Comparison of ENCODE assay signal across 24 mouse cellular contexts in the genomic region with DNA sequence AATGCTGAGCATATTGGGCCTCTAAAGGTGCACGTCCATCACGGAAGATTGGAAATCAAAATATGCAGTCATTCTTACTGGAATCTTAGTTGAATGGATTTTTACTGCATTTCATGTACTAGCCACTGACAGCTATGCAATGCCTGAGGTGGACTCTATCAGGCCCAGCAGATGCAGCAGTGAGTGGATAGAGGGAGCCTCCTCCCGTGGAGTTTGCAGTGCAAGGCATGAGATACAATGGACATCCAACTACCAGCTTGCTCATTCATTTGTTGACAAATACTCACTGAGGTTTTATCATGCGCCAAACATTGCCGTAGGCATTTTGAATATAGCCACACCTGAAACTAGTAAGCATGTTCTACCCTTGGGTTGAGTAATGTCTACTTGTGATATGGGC. TPM values are rescaled to one million over a fixed set of nuclear protein-coding genes. Genes with fewer than 3 reads are reported as not detected.
DNase-seq lines count a peak whose midpoint lies in the region; ATAC-seq and TF ChIP-seq lines count a peak whose summit lies in the region.
"Had no signal": no experiment of that assay in that cellular context is flagged by ENCODE, and none has a peak within 500 bp of the region (broad histone marks: within the 10 kb centered on the region; RNA-seq: fewer than 3 reads in every experiment).

No protein-coding gene starts in this region.

- peaks cover 3% of the 10 kb centered on the region; the same call in 1 of the 2 replicates for H3K4me1 ChIP-seq in liver, postnatal 0 days (ENCODE audit: insufficient read depth)
- H3K4me1 ChIP-seq: embryonic facial prominence, embryonic 10.5 days; embryonic facial prominence, embryonic 12.5 days; forebrain, embryonic 13.5 days; forebrain, embryonic 15.5 days had no signal

- no peak overlapping the region for H3K4me2 ChIP-seq in liver, postnatal 0 days (ENCODE audit: low read depth, low read length)
- H3K4me2 ChIP-seq: embryonic facial prominence, embryonic 12.5 days; forebrain, embryonic 13.5 days; forebrain, embryonic 15.5 days had no signal

- no peak for ATAC-seq in liver, postnatal 0 days
- peak; percentile 75 for ATAC-seq in megakaryocyte-erythroid progenitor cell, adult 5-6 weeks (replicated peaks; ENCODE audit: low FRiP score, low TSS enrichment, poor library complexity, severe bottlenecking)
- ATAC-seq: activated CD4-positive, CD25-positive, alpha-beta regulatory T cell, adult 4 months; CD4-positive, CD25-positive, alpha-beta regulatory T cell, adult 4 months; forebrain, embryonic 13.5 days; forebrain, embryonic 15.5 days; Patski had no signal

- H3K36me3 ChIP-seq in liver, postnatal 0 days (replicated peaks; ENCODE audit: insufficient read depth, low read length), result no peaks in the 10 kb centered on the region
- H3K36me3 ChIP-seq: embryonic facial prominence, embryonic 10.5 days; embryonic facial prominence, embryonic 12.5 days; forebrain, embryonic 15.5 days; G1E had no signal

- no peak overlapping the region for H3K9ac ChIP-seq in liver, postnatal 0 days (replicated peaks)
- H3K9ac ChIP-seq: embryonic facial prominence, embryonic 12.5 days; forebrain, embryonic 13.5 days; forebrain, embryonic 15.5 days had no signal

- no peaks in the 10 kb centered on the region for H3K27me3 ChIP-seq in liver, postnatal 0 days (ENCODE audit: insufficient read depth, low read length)
- H3K27me3 ChIP-seq: CH12.LX; embryonic facial prominence, embryonic 12.5 days; forebrain, embryonic 13.5 days; forebrain, embryonic 15.5 days had no signal

- no peak overlapping the region for H3K27ac ChIP-seq in liver, postnatal 0 days (ENCODE audit: low read depth)
- H3K27ac ChIP-seq: embryonic facial prominence, embryonic 10.5 days; embryonic facial prominence, embryonic 12.5 days; forebrain, embryonic 13.5 days; forebrain, embryonic 15.5 days had no signal

- H3K9me3 ChIP-seq in liver, postnatal 0 days (ENCODE audit: low read length), result no peaks in the 10 kb centered on the region
- H3K9me3 ChIP-seq: embryonic facial prominence, embryonic 10.5 days; embryonic facial prominence, embryonic 12.5 days; forebrain, embryonic 13.5 days; forebrain, embryonic 15.5 days; G1E had no signal

- H3K4me3 ChIP-seq in liver, postnatal 0 days (ENCODE audit: low read depth, low read length), result no peak overlapping the region
- H3K4me3 ChIP-seq: embryonic facial prominence, embryonic 10.5 days; embryonic facial prominence, embryonic 12.5 days; forebrain, embryonic 13.5 days; forebrain, embryonic 15.5 days had no signal

- no peak for TF ChIP-seq EP300 in liver, postnatal 0 days (IDR thresholded peaks at IDR 0.05; ENCODE audit: low read depth)

- TF ChIP-seq CTCF in liver, postnatal 0 days (IDR thresholded peaks at IDR 0.05; ENCODE audit: low read depth), result 0 out of 2 replicates have a peak, but pooled peaks have one; percentile 3

- DNase-seq in heart, adult 11 months, result peak; percentile 74
- no peak for DNase-seq in heart, postnatal 10 days
- DNase-seq in liver, postnatal 0 days, result no peak
- no peak for DNase-seq in liver
- DNase-seq in left cerebral cortex, postnatal 10 days (ENCODE audit: extremely low spot score in 1 of 2, low spot score in 2 of 2), result no peak
- DNase-seq: adrenal gland, adult 8-10 months; adrenal gland, postnatal 14 days; adrenal gland, postnatal 36 days; B cell, adult 2 months; cerebellum, adult 11-12 months; cerebellum, adult 2 months; cerebellum, adult 9-10 months; cerebellum, postnatal 10 days; cerebellum, postnatal 25 days had no signal

- WGBS in liver, postnatal 0 days (ENCODE audit: insufficient replicate concordance), result 79% methylated on average over 5 of the region's 5 CpGs

- intact Hi-C loops in heart, postnatal 10 days (cut with DNase I), result loop anchor here (5.0 kb wide), 1 partner anchor 75 kb away; no protein-coding TSS in a partner anchor
- intact Hi-C loops in left cerebral cortex, postnatal 10 days (cut with DNase I), result no loop called here

RNA-seq across cellular contexts. Expression of a gene that starts 0.9 kb away (rescaled TPM):
- total RNA-seq in heart, postnatal 10 days (2021), result 10 to 100 TPM; 37.2 to 45.4 TPM
- 73.3 and 76.3 TPM in 2 replicates for polyA plus RNA-seq in liver, postnatal 0 days (2015; fragmentation: Nextera tagmentation; extraction: Ambion mirVana)
- 149 and 176 TPM in 2 replicates for total RNA-seq in megakaryocyte-erythroid progenitor cell, adult 5-6 weeks (2014; fragmentation: Nextera tagmentation)
- 113 and 151 TPM in 2 replicates for total RNA-seq in megakaryocyte-erythroid progenitor cell, adult 5-6 weeks (2017)
- 10 to 100 TPM; 24.1 to 32.5 TPM for total RNA-seq in left cerebral cortex, postnatal 10 days (2021)

RNA-seq across cellular contexts. Expression of a gene that starts 18.2 kb away (rescaled TPM):
- total RNA-seq in heart, postnatal 10 days (2021), result 10 to 100 TPM; 21.8 to 24.6 TPM
- polyA plus RNA-seq in liver, postnatal 0 days (2015; fragmentation: Nextera tagmentation; extraction: Ambion mirVana), result 63.7 and 71.9 TPM in 2 replicates
- total RNA-seq in megakaryocyte-erythroid progenitor cell, adult 5-6 weeks (2014; fragmentation: Nextera tagmentation), result 239 and 247 TPM in 2 replicates
- total RNA-seq in megakaryocyte-erythroid progenitor cell, adult 5-6 weeks (2017), result 192 and 210 TPM in 2 replicates
- 10 to 100 TPM; 66.1 to 71.3 TPM for total RNA-seq in left cerebral cortex, postnatal 10 days (2021)
